In genomic region chr19:46572951-46573937, GRCm38 (mm10) we compare ENCODE assay signal across 8 mouse cellular contexts. TPM values are rescaled to one million over a fixed set of nuclear protein-coding genes. Genes with fewer than 3 reads are reported as not detected.
DNase-seq lines count a peak whose midpoint lies in the region; ATAC-seq and TF ChIP-seq lines count a peak whose summit lies in the region.

Gene Arl3 (minus strand): TSS chr19:46573198.
Gene Sfxn2 (plus strand): TSS chr19:46573365.

- under 1% methylated on average over 67 of the region's 67 CpGs for WGBS in hindbrain, embryonic 10.5 days
- WGBS in lung, postnatal 0 days, result 1% methylated on average over 59 of the region's 67 CpGs

- peak; percentile 65 for TF ChIP-seq CTCF in lung, postnatal 0 days (IDR thresholded peaks at IDR 0.05)

- DNase-seq in MN1 (ENCODE audit: low spot score), result peak; percentile 94
- DNase-seq in cerebellum, adult 9-10 months, result peak; percentile 93
- DNase-seq in hindbrain, embryonic 10.5 days (ENCODE audit: low spot score), result peak; percentile 99
- peak; percentile 95 for DNase-seq in layer of hippocampus, adult 9-11 months
- peak; percentile 98 for DNase-seq in lung, postnatal 0 days (ENCODE audit: low spot score)
- DNase-seq in ovary, postnatal 14 days (ENCODE audit: low spot score), result peak; percentile 86
- peak; percentile 96 for DNase-seq in thymus, postnatal 14 days

- ATAC-seq in frontal cortex, adult (ENCODE audit: low TSS enrichment), result peak; percentile 95
- ATAC-seq in lung, postnatal 0 days, result peak; percentile 97

- H3K27ac ChIP-seq in hindbrain, embryonic 10.5 days, result peak within 1 kb of the TSS; percentile 95
- H3K27ac ChIP-seq in lung, postnatal 0 days (ENCODE audit: low read length), result peak within 1 kb of the TSS; percentile 88

- no peaks in the 10 kb centered on the region for H3K9me3 ChIP-seq in hindbrain, embryonic 10.5 days
- H3K9me3 ChIP-seq in lung, postnatal 0 days (ENCODE audit: low read length), result no peaks in the 10 kb centered on the region

- peak within 1 kb of the TSS; percentile 89 for H3K4me3 ChIP-seq in hindbrain, embryonic 10.5 days
- peak within 1 kb of the TSS; percentile 75 for H3K4me3 ChIP-seq in lung, postnatal 0 days (ENCODE audit: low read depth, low read length)

- no peaks in the 10 kb centered on the region for H3K27me3 ChIP-seq in hindbrain, embryonic 10.5 days (ENCODE audit: insufficient read depth, poor library complexity, severe bottlenecking)
- no peaks in the 10 kb centered on the region for H3K27me3 ChIP-seq in lung, postnatal 0 days (replicated peaks; ENCODE audit: insufficient read depth, low read length)

- TF ChIP-seq EP300 in lung, postnatal 0 days (IDR thresholded peaks at IDR 0.05), result no peak; the same call in 1 of the 2 replicates

- H3K36me3 ChIP-seq in hindbrain, embryonic 10.5 days, result no peaks in the 10 kb centered on the region; the same call in 1 of the 2 replicates
- H3K36me3 ChIP-seq in lung, postnatal 0 days (ENCODE audit: insufficient read depth, low read length), result no peaks in the 10 kb centered on the region

- H3K4me2 ChIP-seq in lung, postnatal 0 days (replicated peaks; ENCODE audit: low read depth, low read length), result peak within 1 kb of the TSS; percentile 89

- peak within 1 kb of the TSS; percentile 52 for H3K9ac ChIP-seq in lung, postnatal 0 days (replicated peaks; ENCODE audit: low read depth)

- peaks cover 37% of the 10 kb centered on the region for H3K4me1 ChIP-seq in hindbrain, embryonic 10.5 days (replicated peaks)
- 0 out of 2 replicates have a peak, but pooled peaks cover 4% of the 10 kb centered on the region for H3K4me1 ChIP-seq in lung, postnatal 0 days (ENCODE audit: insufficient read depth, low read depth, low read length)

RNA-seq across cellular contexts. Expression of gene Arl3, which starts in this region (rescaled TPM):
- 203 and 209 TPM in 2 replicates for polyA plus RNA-seq in hindbrain, embryonic 10.5 days (2016; fragmentation: Nextera tagmentation; extraction: Ambion mirVana)
- 52.6 and 70.9 TPM in 2 replicates for polyA plus RNA-seq in lung, postnatal 0 days (2015; fragmentation: Nextera tagmentation; extraction: Ambion mirVana)

RNA-seq across cellular contexts. Expression of gene Sfxn2, which starts in this region (rescaled TPM):
- polyA plus RNA-seq in hindbrain, embryonic 10.5 days (2016; fragmentation: Nextera tagmentation; extraction: Ambion mirVana), result 12.9 and 17.9 TPM in 2 replicates
- polyA plus RNA-seq in lung, postnatal 0 days (2015; fragmentation: Nextera tagmentation; extraction: Ambion mirVana), result 18.4 and 19.6 TPM in 2 replicates

Comparison
In these comparisons a context has a peak if more than half of its experiments do, and no peak if none do; other contexts are left out.
1. Peak in every context shown above with its lines: DNase-seq, ATAC-seq, H3K4me3 ChIP-seq and H3K27ac ChIP-seq.